Mouse (Mus musculus): ENCODE results near the gene Defb7. TPM values are rescaled to one million over a fixed set of nuclear protein-coding genes. Genes with fewer than 3 reads are reported as not detected.

The Defb7 gene
- polyA plus RNA-seq (2012): not detected in 2 replicates

- TF ChIP-seq GATA1 (IDR thresholded peaks at IDR 0.05; ENCODE audit: low read length): no peak
Observed at GRCm38 (mm10) chr8:19494797-19495196, at the start of gene Defb7. Defb7 (plus strand) TSS chr8:19495097.

GRCm38 (mm10) chr8:19446378-19446777, 48.5 kb upstream of the Defb7 start:
- TF ChIP-seq GATA1 (IDR thresholded peaks at IDR 0.05; ENCODE audit: low read length): no peak

- peak; percentile 15 for TF ChIP-seq GATA1 (IDR thresholded peaks at IDR 0.05; ENCODE audit: low read length)
Observed at GRCm38 (mm10) chr8:19461355-19461754, 33.5 kb upstream of the Defb7 start.

GRCm38 (mm10) chr8:19469026-19469425, 25.9 kb upstream of the Defb7 start:
- TF ChIP-seq GATA1 (IDR thresholded peaks at IDR 0.05; ENCODE audit: low read length): no peak

- TF ChIP-seq GATA1 (IDR thresholded peaks at IDR 0.05; ENCODE audit: low read length): no peak
Observed at GRCm38 (mm10) chr8:19500524-19500923, 5.6 kb downstream of the Defb7 start.

GRCm38 (mm10) chr8:19535195-19535829, 40.4 kb downstream of the Defb7 start:
- no peak for TF ChIP-seq GATA1 (IDR thresholded peaks at IDR 0.05; ENCODE audit: low read length)

GRCm38 (mm10) chr8:19540376-19540775, 45.5 kb downstream of the Defb7 start:
- no peak for TF ChIP-seq GATA1 (IDR thresholded peaks at IDR 0.05; ENCODE audit: low read length)

Other genes starting within 250 kb of the Defb7 start
- not detected in 2 replicates for gene Defb5, start 247.5 kb upstream of the Defb7 start, polyA plus RNA-seq (2012)
- gene Defb3, start 201.7 kb upstream of the Defb7 start, polyA plus RNA-seq (2012): not detected in 2 replicates
- gene Defb8, start 47.5 kb upstream of the Defb7 start, polyA plus RNA-seq (2012): not detected in 2 replicates
- not detected in 2 replicates for gene 4930467E23Rik, start 234.5 kb downstream of the Defb7 start, polyA plus RNA-seq (2012)